Mouse (Mus musculus): ENCODE data around the gene Nmi. TPM values are rescaled to one million over a fixed set of nuclear protein-coding genes. Genes with fewer than 3 reads are reported as not detected.
"Not testable (repeated sequence)": the region's sequence is repeated elsewhere in the genome, so short reads cannot be mapped to it uniquely, and the experiment has no call there.

Gene Nmi
- polyA plus RNA-seq (2015; fragmentation: Nextera tagmentation; extraction: Ambion mirVana): 84.6 and 86.7 TPM in 2 replicates

DNA sequence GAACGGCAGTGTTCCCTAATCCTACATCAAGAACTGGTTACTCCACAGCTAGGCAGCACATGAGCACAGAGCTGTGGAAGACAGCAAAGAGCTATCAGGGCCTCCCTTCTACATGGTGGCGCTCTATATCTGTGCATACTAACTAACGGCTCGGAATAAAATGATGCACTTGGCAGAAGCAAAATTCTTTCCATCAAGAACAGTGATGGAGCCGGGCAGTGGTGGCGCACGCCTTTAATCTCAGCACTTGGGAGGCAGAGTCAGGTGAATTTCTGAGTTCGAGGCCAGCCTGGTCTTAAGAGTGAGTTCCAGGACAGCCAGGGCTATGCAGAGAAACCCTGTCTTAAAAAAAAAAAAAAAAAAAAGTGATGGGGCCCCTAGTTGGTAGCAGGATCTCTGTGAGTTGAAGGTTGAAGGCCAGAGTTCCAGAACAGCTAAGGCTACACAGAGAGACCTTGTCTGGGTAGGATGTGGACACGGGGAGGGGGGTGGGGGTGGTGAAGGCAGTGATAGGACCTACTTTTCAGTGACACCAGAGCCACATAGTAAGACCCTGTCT, at the start of gene Nmi:
Nmi (minus strand) TSS at position 85 of the 559 bp plus-strand sequence.
- Histone ChIP-seq H3K27ac (ENCODE audit: low read depth, low read length) (peak within 1 kb of the TSS; percentile 87), H3K9me3 (ENCODE audit: control insufficient read depth) (no peaks in the 10 kb centered on the region), H3K4me2 (replicated peaks; ENCODE audit: low read depth) (peak within 1 kb of the TSS; percentile 63), H3K27me3 (replicated peaks; ENCODE audit: control insufficient read depth, insufficient read depth, low read length) (no peaks in the 10 kb centered on the region), H3K4me3 (ENCODE audit: low read depth, low read length) (peak within 1 kb of the TSS; percentile 58), H3K36me3 (ENCODE audit: control insufficient read depth, insufficient read depth) (no peaks in the 10 kb centered on the region), H3K9ac (ENCODE audit: low read depth, low read length) (peak within 1 kb of the TSS; percentile 65), H3K4me1 (replicated peaks; ENCODE audit: control insufficient read depth, insufficient read depth, low read length) (no peaks in the 10 kb centered on the region)
- 76% methylated on average over 9 of the region's 9 CpGs for WGBS
- no peak for TF ChIP-seq CTCF (IDR thresholded peaks at IDR 0.05; ENCODE audit: low read depth)
- ATAC-seq: 0 out of 2 replicates have a peak, but pooled peaks have one; percentile 21

DNA sequence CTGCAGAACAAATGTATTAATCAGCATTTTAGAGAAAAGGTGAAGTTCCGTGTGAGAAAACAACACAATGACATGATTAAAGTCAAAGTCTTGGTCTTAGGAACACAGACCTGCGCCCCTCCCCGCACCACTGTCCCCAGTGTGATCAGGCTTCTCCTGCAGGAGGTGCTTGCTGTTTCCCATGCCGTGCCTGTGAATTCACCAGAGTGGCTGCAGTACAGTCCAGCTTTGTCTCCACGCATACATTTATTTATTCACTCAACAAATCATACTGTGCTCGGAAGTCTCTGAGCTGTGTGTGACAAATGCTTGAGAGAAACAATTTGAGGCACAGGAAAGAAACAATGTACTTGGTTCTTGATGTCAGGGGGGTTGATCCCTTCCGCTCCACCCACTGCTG, 43.1 kb upstream of the Nmi start:
- Histone ChIP-seq H3K4me3 (ENCODE audit: low read depth, low read length) (no peak overlapping the region), H3K4me2 (replicated peaks; ENCODE audit: low read depth) (no peak overlapping the region), H3K36me3 (ENCODE audit: control insufficient read depth, insufficient read depth) (no peaks in the 10 kb centered on the region), H3K9ac (ENCODE audit: low read depth, low read length) (no peak overlapping the region), H3K27ac (ENCODE audit: low read depth, low read length) (no peak overlapping the region), H3K9me3 (ENCODE audit: control insufficient read depth) (no peaks in the 10 kb centered on the region), H3K27me3 (replicated peaks; ENCODE audit: control insufficient read depth, insufficient read depth, low read length) (no peaks in the 10 kb centered on the region), H3K4me1 (replicated peaks; ENCODE audit: control insufficient read depth, insufficient read depth, low read length) (no peaks in the 10 kb centered on the region)
- no peak for ATAC-seq
- no peak for TF ChIP-seq CTCF (IDR thresholded peaks at IDR 0.05; ENCODE audit: low read depth)
- WGBS: 48% methylated on average over 7 of the region's 7 CpGs

DNA sequence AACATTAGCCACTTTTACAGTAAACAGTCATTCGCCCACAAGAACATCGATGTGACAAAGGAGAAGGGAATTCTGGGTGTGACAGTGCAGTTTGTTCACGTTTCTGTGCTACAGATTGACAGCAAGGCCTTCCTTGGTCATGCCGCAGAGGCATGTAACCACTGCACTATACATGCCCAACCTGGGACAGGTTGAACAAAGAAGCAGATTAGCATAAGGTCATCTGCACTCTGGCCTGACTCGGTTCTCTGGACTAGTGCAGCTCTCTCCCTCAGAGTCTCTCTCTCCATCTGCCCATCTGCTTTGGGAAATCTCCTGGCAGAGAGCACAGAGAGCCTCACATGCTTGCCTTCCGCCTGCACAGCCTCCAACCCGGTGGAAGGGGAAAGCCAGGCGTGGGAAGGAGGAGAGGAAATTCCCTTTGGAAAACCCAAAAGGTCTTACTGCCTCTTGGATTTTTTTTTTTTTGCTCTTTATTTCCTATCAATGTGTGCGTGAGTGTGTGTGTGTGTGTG, 40.1 kb upstream of the Nmi start:
- TF ChIP-seq CTCF (IDR thresholded peaks at IDR 0.05; ENCODE audit: low read depth): no peak
- Histone ChIP-seq H3K27ac (ENCODE audit: low read depth, low read length) (no peak overlapping the region), H3K9me3 (ENCODE audit: control insufficient read depth) (no peaks in the 10 kb centered on the region), H3K4me1 (replicated peaks; ENCODE audit: control insufficient read depth, insufficient read depth, low read length) (no peaks in the 10 kb centered on the region), H3K4me2 (replicated peaks; ENCODE audit: low read depth) (no peak overlapping the region), H3K36me3 (ENCODE audit: control insufficient read depth, insufficient read depth) (no peaks in the 10 kb centered on the region), H3K9ac (ENCODE audit: low read depth, low read length) (no peak overlapping the region), H3K27me3 (replicated peaks; ENCODE audit: control insufficient read depth, insufficient read depth, low read length) (no peaks in the 10 kb centered on the region), H3K4me3 (ENCODE audit: low read depth, low read length) (no peak overlapping the region)
- no peak for ATAC-seq
- WGBS: 71% methylated on average over 9 of the region's 9 CpGs

DNA sequence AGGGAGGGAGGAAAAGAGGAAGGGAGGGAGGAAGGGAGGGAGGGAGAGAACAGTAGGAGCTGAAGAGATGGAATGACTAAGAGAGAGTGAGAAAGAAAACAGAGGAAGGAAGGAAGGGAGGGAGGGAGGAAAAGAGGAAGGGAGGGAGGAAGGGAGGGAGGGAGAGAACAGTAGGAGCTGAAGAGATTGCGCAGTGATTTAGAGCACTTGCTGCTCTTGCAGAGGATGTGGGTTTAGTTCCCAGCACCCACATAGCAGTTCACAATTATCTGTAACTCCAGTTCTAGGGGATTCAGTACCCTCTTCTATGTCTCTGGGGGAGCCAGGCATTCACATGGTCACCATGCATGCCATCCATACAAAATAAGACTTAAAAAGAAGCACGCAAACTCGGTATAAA, 38.5 kb upstream of the Nmi start:
- H3K4me1 ChIP-seq (replicated peaks; ENCODE audit: control insufficient read depth, insufficient read depth, low read length); H3K9me3 ChIP-seq (ENCODE audit: control insufficient read depth); H3K36me3 ChIP-seq (ENCODE audit: control insufficient read depth, insufficient read depth); H3K9ac ChIP-seq (ENCODE audit: low read depth, low read length); H3K4me3 ChIP-seq (ENCODE audit: low read depth, low read length); H3K27ac ChIP-seq (ENCODE audit: low read depth, low read length); H3K4me2 ChIP-seq (replicated peaks; ENCODE audit: low read depth); H3K27me3 ChIP-seq (replicated peaks; ENCODE audit: control insufficient read depth, insufficient read depth, low read length); ATAC-seq: not testable (repeated sequence)
- WGBS: 84% methylated on average over 3 of the region's 3 CpGs

DNA sequence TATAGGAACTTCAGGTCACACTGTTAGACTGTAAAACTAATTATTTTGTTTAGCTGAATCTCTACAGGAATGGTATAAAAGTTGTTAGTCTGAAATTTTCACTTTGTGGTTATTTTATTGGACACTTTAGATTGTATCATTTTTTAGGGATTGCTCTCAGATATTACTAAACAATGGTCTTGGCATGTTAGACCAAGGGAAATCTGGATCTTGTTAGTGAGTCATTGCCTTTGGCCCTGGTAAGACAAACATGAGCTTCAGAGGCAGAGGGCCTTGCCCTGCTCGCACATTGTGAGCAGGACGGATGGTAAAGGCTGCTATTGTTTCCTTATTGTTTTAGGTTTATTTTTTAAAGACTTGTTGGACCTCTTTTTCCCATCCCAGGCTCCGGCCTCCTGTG, 33.1 kb upstream of the Nmi start:
- Histone ChIP-seq H3K4me3 (ENCODE audit: low read depth, low read length) (no peak overlapping the region), H3K4me1 (replicated peaks; ENCODE audit: control insufficient read depth, insufficient read depth, low read length) (no peaks in the 10 kb centered on the region)
- ATAC-seq: no peak

DNA sequence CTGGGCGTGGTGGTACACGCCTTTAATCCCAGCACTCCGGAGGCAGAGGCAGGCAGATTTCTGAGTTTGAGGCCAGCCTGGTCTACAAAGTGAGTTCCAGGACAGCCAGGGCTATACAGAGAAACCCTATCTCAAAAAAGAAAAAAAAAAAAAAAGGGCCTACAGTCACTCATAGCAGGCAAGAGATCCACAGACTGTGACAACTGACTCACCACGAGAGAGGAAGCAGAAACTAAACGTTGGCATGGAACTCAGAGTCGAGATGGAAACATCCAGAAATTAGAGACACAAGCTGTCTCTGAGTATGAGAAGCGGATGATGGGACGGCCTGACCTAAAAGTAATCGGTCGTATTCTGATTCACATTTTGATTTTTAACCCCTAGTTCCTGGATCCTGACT, 29.0 kb upstream of the Nmi start:
- not testable (repeated sequence) for ATAC-seq; H3K27ac ChIP-seq (ENCODE audit: low read depth, low read length); H3K9me3 ChIP-seq (ENCODE audit: control insufficient read depth); H3K36me3 ChIP-seq (ENCODE audit: control insufficient read depth, insufficient read depth); H3K4me3 ChIP-seq (ENCODE audit: low read depth, low read length); H3K4me1 ChIP-seq (replicated peaks; ENCODE audit: control insufficient read depth, insufficient read depth, low read length); H3K27me3 ChIP-seq (replicated peaks; ENCODE audit: control insufficient read depth, insufficient read depth, low read length); H3K9ac ChIP-seq (ENCODE audit: low read depth, low read length); H3K4me2 ChIP-seq (replicated peaks; ENCODE audit: low read depth)
- 82% methylated on average over 10 of the region's 10 CpGs for WGBS

More for the DNA sequence above, 33.1 kb upstream of the Nmi start:
- H3K4me2 ChIP-seq (replicated peaks; ENCODE audit: low read depth): no peak overlapping the region
- no peak overlapping the region for H3K9ac ChIP-seq (ENCODE audit: low read depth, low read length)
- 67% methylated on average over 3 of the region's 3 CpGs for WGBS
- no peaks in the 10 kb centered on the region for H3K36me3 ChIP-seq (ENCODE audit: control insufficient read depth, insufficient read depth)
- H3K9me3 ChIP-seq (ENCODE audit: control insufficient read depth): no peaks in the 10 kb centered on the region
- no peak for TF ChIP-seq CTCF (IDR thresholded peaks at IDR 0.05; ENCODE audit: low read depth)
- no peaks in the 10 kb centered on the region for H3K27me3 ChIP-seq (replicated peaks; ENCODE audit: control insufficient read depth, insufficient read depth, low read length)
- no peak overlapping the region for H3K27ac ChIP-seq (ENCODE audit: low read depth, low read length)

DNA sequence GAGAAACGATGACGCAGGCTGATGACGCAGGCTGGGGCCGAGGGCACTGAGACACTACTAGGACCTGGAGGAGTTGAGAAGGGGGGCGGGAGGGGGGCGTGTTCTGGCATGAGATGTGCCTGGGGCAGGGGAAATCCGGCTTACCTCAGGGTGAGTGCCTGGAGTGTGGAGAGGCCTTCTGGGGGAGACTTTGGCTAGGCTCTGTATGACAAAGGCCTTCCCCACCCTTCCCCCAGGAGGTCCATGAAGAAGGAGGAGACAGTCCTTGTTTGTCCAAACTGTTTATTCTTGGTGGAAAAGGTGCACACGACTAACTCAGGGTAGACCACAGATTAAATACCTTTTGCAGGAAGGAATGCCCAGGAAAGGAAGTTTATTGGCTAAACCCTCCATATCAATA, 28.2 kb upstream of the Nmi start:
- H3K27ac ChIP-seq (ENCODE audit: low read depth, low read length): no peak overlapping the region
- no peaks in the 10 kb centered on the region for H3K36me3 ChIP-seq (ENCODE audit: control insufficient read depth, insufficient read depth)
- WGBS: 82% methylated on average over 8 of the region's 8 CpGs
- H3K4me1 ChIP-seq (replicated peaks; ENCODE audit: control insufficient read depth, insufficient read depth, low read length): no peaks in the 10 kb centered on the region
- H3K4me3 ChIP-seq (ENCODE audit: low read depth, low read length): no peak overlapping the region
- H3K9ac ChIP-seq (ENCODE audit: low read depth, low read length): no peak overlapping the region
- ATAC-seq: no peak
- H3K9me3 ChIP-seq (ENCODE audit: control insufficient read depth): no peaks in the 10 kb centered on the region
- no peak for TF ChIP-seq CTCF (IDR thresholded peaks at IDR 0.05; ENCODE audit: low read depth)
- no peak overlapping the region for H3K4me2 ChIP-seq (replicated peaks; ENCODE audit: low read depth)
- H3K27me3 ChIP-seq (replicated peaks; ENCODE audit: control insufficient read depth, insufficient read depth, low read length): no peaks in the 10 kb centered on the region

Measured in intestine, postnatal 0 days (tissue).